Mouse (Mus musculus) ovary, postnatal 14 days (tissue): ENCODE measurements around the gene Ankrd22.

Experiments used
- DNase-seq: peaks from one replicate; pipeline ENCODE4 v3.0.0; 2022; ENCODE audit warnings: low spot score

The Ankrd22 gene

DNA sequence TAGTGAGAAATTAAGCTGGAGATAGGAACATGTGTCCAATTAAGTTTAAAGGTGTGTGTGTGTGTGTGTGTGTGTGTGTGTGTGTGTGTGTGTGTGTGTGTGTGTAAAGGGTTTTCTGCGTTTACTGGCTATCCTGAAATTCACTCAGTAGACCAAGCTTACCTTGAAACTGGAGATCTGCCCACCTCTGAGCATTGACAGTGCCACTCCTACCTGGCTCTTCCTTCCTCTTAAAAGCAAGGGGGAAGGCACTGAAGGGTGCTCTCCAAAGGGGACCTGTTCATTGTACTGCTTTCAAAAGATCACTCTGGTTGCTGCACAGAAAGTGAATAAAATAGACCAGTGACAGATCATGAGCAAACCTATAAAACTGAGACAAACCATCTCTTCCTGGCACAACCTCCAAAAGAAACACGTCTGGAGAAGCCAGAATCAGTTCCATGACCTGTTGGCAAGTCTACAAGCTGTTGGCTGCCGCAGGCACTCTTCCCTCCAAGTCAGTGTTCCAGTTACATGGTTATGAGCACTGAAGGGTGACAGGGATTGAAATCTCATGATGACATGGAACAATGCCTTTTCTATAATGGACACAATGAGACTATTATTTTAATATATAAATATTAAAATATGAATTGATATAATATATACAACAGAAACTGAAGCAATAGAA is 76.7 kb downstream of the Ankrd22 start:
- no peak for DNase-seq

DNA sequence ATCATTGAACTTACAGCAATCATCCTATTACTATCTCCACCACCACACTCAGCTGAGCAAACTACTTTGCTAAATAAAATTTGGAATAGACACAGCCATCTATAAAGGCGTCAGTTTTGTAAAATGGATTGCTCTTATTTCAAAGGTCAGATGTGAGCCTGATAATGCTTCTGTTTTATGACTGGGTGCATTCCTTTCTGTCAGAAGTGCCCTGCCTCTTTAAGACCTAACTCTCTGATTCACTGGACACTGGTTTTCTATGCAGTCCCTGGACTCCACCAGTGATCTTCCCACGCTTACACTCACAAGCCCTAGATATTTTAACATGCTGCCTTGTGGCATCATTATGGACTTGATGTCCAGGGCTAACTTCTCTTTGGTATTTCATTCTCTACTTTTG is 87.7 kb downstream of the Ankrd22 start:
- no peak for DNase-seq

DNA sequence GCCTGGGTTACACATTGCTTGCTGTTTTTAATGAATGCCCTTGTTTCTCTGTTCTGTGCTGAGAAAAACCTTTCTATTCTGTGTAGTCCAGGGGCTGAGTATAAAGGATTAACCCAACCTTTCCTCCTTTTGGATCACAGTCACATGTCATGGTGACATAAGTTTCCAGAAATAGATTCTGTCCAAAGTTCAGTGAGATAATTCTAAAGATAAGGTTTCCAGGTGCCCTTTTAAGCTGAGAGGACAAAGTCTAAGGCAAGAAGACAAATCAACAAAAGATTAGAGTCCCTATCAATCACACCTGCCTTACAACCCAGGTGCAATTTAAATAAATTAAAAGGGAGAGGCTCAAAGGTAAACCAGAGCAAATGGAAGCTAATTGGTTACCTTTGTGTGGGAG is 91.6 kb downstream of the Ankrd22 start:
- no peak for DNase-seq
